Mouse (Mus musculus) G1E-ER4 (cell line): ENCODE measurements around the gene BC117090. TPM values are rescaled to one million over a fixed set of nuclear protein-coding genes. Genes with fewer than 3 reads are reported as not detected.
"Not testable (repeated sequence)": the region's sequence is repeated elsewhere in the genome, so short reads cannot be mapped to it uniquely, and the experiment has no call there.

Source experiments
- GATA1 ChIP-seq: IDR thresholded peaks from one replicate; pipeline ENCODE4 v1.8.0; 2012; ENCODE audit warnings: low read length, inconsistent platforms
- polyA plus RNA-seq: library from polyadenylated mRNA; stranded (reverse); fragments of >175 nt; gene quantifications from 2 replicates; pipeline ENCODE4 v1.2.3, GENCODE M21; 2012

Gene BC117090
- not detected in 2 replicates for polyA plus RNA-seq

DNA sequence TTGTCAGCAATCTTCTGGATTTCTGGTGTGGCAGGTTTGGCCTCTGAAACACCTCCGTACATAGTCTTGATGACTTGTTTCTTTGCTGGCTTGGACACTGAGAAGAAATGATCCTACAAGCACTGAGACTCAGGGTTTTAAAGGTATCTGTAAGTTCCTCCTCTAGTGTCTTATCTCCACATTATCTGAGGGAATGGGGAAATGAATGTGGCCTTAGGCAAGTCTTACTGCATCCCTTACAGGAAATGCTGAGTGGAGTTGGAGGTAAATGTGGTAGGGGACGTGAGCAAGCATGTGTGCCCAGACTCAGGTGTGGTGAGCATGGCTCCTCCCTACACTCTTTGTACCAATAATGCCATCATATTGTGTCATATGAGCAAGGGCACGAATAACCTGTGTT is at the start of gene BC117090:
Gene BC117090, minus strand, starts transcription at position 101 of the 400 bp plus-strand sequence.
- no peak for TF ChIP-seq GATA1

GRCm38 (mm10) chr16:36367648-36368047 is 33.5 kb upstream of the BC117090 start, which contains the start of gene BC100530:
Gene BC100530 (minus strand): TSS chr16:36367748.
- not testable (repeated sequence) for TF ChIP-seq GATA1

DNA sequence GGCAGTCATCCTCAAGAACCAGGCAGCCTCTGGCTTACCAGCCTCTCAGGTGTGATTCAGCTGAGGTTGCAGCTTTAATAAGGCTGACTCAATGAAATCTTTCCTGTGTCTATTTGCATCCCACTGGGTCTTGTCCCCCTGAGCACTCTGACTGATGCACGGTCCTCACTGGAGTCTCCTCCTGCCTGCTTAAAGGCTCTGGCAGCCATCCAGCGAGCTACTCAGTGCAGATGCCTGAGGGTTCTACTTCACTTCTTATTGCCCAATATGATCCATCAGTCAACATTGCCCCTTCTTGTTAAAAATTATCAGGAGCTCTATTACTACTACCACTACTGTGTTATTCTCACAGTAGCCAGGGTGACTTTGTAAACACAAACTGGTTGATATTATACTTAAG is 3.0 kb upstream of the BC117090 start:
- no peak for TF ChIP-seq GATA1

DNA sequence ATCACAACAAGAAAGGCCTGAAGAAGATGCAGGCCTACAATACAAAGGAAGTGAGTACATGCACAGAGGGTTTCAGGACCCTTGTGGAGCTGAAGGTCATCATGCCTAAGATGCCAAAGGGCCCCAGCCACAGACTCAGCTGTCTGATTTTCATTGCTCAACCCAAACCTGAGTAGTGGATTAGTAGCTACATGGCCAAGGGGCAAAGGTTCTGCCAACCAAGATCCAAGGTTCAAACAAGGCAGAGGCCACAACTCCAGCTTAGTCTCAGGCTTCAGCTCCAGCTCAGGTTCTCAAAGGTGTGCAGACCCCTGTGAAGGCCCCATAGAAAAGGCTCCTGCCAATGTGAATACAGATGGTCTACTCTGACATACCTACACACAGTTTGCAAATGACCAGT is 14.8 kb downstream of the BC117090 start:
- no peak for TF ChIP-seq GATA1

DNA sequence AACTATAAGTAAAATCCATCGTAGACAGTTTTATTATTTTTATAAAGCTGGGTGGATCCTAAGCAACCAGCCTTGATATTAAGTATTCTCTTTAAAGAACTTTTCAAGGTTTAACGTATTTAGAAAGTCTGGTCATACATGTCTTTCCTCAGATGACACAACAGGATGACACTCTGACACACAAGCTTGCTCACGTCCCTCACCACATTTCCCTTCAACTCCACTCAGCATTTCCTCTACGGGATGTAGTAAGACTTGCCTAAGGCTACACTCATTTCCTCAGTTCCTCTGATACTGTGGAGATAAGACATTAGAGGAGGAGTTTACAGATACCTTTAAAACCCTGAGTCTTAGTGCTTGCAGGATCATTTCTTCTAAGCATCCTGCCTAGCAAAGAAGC is 26.5 kb downstream of the BC117090 start:
- TF ChIP-seq GATA1 = no peak

- TF ChIP-seq GATA1 = no peak
These were observed 45.0 kb downstream of the BC117090 start for GRCm38 (mm10) chr16:36289140-36289539.

DNA sequence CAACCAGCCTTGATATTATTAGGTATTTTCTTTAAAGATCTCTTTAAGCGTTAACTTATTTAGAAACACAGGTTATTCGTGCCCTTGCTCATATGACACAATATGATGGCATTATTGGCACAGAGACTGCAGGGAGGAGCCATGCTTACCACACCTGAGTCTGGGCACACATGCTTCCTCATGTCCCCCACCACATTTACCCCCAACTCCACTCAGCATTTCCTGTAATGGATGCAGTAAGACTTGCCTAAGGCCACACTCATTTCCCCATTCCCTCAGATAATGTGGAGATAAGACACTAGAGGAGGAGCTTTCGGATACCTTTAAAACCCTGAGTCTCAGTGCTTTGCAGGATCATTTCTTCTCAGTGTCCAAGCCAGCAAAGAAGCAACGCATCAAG is 57.3 kb downstream of the BC117090 start, which contains the start of gene Stfa1:
Gene Stfa1, plus strand, starts transcription at position 156 of the 400 bp plus-strand sequence.
- not testable (repeated sequence) for TF ChIP-seq GATA1

Other genes with a start within 250 kb of the BC117090 start
- not detected in 2 replicates for gene Csta1, start 203.1 kb downstream of the BC117090 start, polyA plus RNA-seq
- gene Stfa2l1, start 177.5 kb downstream of the BC117090 start, polyA plus RNA-seq = not detected in 2 replicates
- gene Gm5483, start 150.1 kb downstream of the BC117090 start, polyA plus RNA-seq = not detected in 2 replicates
- not detected in 2 replicates for gene Gm5416, start 123.9 kb downstream of the BC117090 start, polyA plus RNA-seq
- gene 2010005H15Rik, start 112.9 kb downstream of the BC117090 start, polyA plus RNA-seq = not detected in 2 replicates
- not detected in 2 replicates for gene Stfa1, start 57.4 kb downstream of the BC117090 start, polyA plus RNA-seq
- not detected in 2 replicates for gene BC100530, start 33.4 kb upstream of the BC117090 start, polyA plus RNA-seq
- gene Stfa2, start 74.1 kb upstream of the BC117090 start, polyA plus RNA-seq = not detected in 2 replicates
- gene Stfa3, start 121.1 kb upstream of the BC117090 start, polyA plus RNA-seq = not detected in 2 replicates
- gene Casr, start 227.8 kb upstream of the BC117090 start, polyA plus RNA-seq = not detected in 2 replicates